Mouse (Mus musculus) bone marrow, adult 2 months (tissue): ENCODE results near the gene Sidt2.

Experiments used
- CTCF ChIP-seq: fragments of 200-500 bp; IDR thresholded peaks from 2 replicates; pipeline ENCODE4 v1.5.1; 2011; ENCODE audit warnings: low read length, control low read depth; ENCODE audit not compliant: control insufficient read depth, insufficient read depth
- POLR2A ChIP-seq: fragments of 200-500 bp; IDR thresholded peaks from 2 replicates; pipeline ENCODE4 v1.6.1; 2011; ENCODE audit warnings: low read depth, mild to moderate bottlenecking, control low read depth, low read length, borderline replicate concordance; ENCODE audit not compliant: control insufficient read depth

GRCm38 (mm10) chr9:45979778-45980177 is 24.7 kb upstream of the Sidt2 start:
- TF ChIP-seq CTCF (no peak), POLR2A (no peak)
